Mouse (Mus musculus) MEL (cell line): ENCODE data around the gene Myo10. TPM values are rescaled to one million over a fixed set of nuclear protein-coding genes. Genes with fewer than 3 reads are reported as not detected.

Experiments
- DNase-seq: peaks from one replicate; pipeline ENCODE4 v3.0.0; 2011; ENCODE audit warnings: low read depth, low spot score
- H3K27ac ChIP-seq: 2 replicates; pipeline ENCODE4 v1.5.1; 2012; ENCODE audit warnings: low read depth, mild to moderate bottlenecking, control low read depth, low read length, moderate library complexity; ENCODE audit not compliant: control insufficient read depth
- H3K27me3 ChIP-seq, 2 experiments: fragments of 150-350 bp in 1 of 2; sonication (generic) in 1 of 2; 2 replicates each; pipeline ENCODE4 v1.6.1; 2012; ENCODE audit warnings: low read length in 2 of 2, mild to moderate bottlenecking in 2 of 2, improper control_type of control experiment in 1 of 2, moderate library complexity in 1 of 2; ENCODE audit not compliant: insufficient read depth in 2 of 2, control insufficient read depth in 1 of 2
- H3K36me3 ChIP-seq, 2 experiments: 2 replicates each; pipeline ENCODE4 v1.6.1; 2012 to 2014; ENCODE audit warnings: low read length in 2 of 2, improper control_type of control experiment in 1 of 2, inconsistent platforms in 1 of 2, mild to moderate bottlenecking in 1 of 2; ENCODE audit not compliant: insufficient read depth in 2 of 2, control insufficient read depth in 1 of 2
- H3K4me1 ChIP-seq, 2 experiments: fragments of 150-350 bp in 1 of 2; sonication (generic) in 1 of 2; 2 replicates each; pipeline ENCODE4 v1.6.1; 2012; ENCODE audit warnings: low read length in 2 of 2, improper control_type of control experiment in 1 of 2, mild to moderate bottlenecking in 1 of 2; ENCODE audit not compliant: insufficient read depth in 2 of 2, control insufficient read depth in 1 of 2
- H3K4me3 ChIP-seq, 2 experiments: fragments of 150-350 bp in 1 of 2; sonication (generic) in 1 of 2; 2 replicates each; pipeline ENCODE4 v1.5.1; 2012; ENCODE audit warnings: low read depth in 2 of 2, low read length in 2 of 2, mild to moderate bottlenecking in 2 of 2, moderate library complexity in 2 of 2, control low read depth in 1 of 2, improper control_type of control experiment in 1 of 2; ENCODE audit not compliant: control insufficient read depth in 1 of 2, insufficient read depth in 1 of 2
- H3K79me2 ChIP-seq: 2 replicates; pipeline ENCODE4 v1.6.1; 2012; ENCODE audit warnings: mild to moderate bottlenecking, low read length, moderate library complexity; ENCODE audit not compliant: control insufficient read depth, poor library complexity, insufficient read depth
- H3K9ac ChIP-seq: 2 replicates; pipeline ENCODE4 v1.6.1; 2012; ENCODE audit warnings: low read depth, mild to moderate bottlenecking, control low read depth, low read length, moderate library complexity; ENCODE audit not compliant: control insufficient read depth, poor library complexity, severe bottlenecking
- H3K9me3 ChIP-seq: fragments of 150-350 bp; sonication (generic); replicated peaks from 2 replicates; pipeline ENCODE4 v1.6.1; 2012; ENCODE audit warnings: mild to moderate bottlenecking, low read length, improper control_type of control experiment, moderate library complexity; ENCODE audit not compliant: insufficient read depth
- BHLHE40 ChIP-seq: IDR thresholded peaks from 2 replicates; pipeline ENCODE4 v1.6.1; 2012; ENCODE audit warnings: low read depth, mild to moderate bottlenecking, inconsistent platforms, low read length, improper control_type of control experiment, borderline replicate concordance
- CHD2 ChIP-seq: IDR thresholded peaks from 2 replicates; pipeline ENCODE4 v1.6.1; 2011; ENCODE audit warnings: low read length, improper control_type of control experiment
- E2F4 ChIP-seq: IDR thresholded peaks from 2 replicates; pipeline ENCODE4 v1.6.1; 2011; ENCODE audit warnings: low read depth, low read length, improper control_type of control experiment, borderline replicate concordance
- ELF1 ChIP-seq: IDR thresholded peaks from 2 replicates; pipeline ENCODE4 v1.6.1; 2014; ENCODE audit warnings: low read depth, mild to moderate bottlenecking, inconsistent platforms, low read length, improper control_type of control experiment, moderate library complexity
- EP300 ChIP-seq, 2 experiments: IDR thresholded peaks; 2 replicates each; pipeline ENCODE4 v1.6.1; 2011; ENCODE audit warnings: improper control_type of control experiment in 2 of 2, low read length in 2 of 2, low read depth in 1 of 2, mild to moderate bottlenecking in 1 of 2
- GATA1 ChIP-seq: IDR thresholded peaks from 2 replicates; pipeline ENCODE4 v1.6.1; 2011; ENCODE audit warnings: low read depth, low read length, improper control_type of control experiment
- HCFC1 ChIP-seq: IDR thresholded peaks from 2 replicates; pipeline ENCODE4 v1.6.1; 2012; ENCODE audit warnings: low read depth, mild to moderate bottlenecking, inconsistent platforms, low read length, improper control_type of control experiment, moderate library complexity
- JUND ChIP-seq: IDR thresholded peaks from 2 replicates; pipeline ENCODE4 v1.6.1; 2011; ENCODE audit warnings: low read depth, mild to moderate bottlenecking, improper control_type of control experiment, low read length
- KAT2A ChIP-seq: conservative IDR thresholded peaks from 2 replicates; pipeline ENCODE4 v1.6.1; 2012; ENCODE audit warnings: low read depth, low read length, improper control_type of control experiment, inconsistent platforms
- MAZ ChIP-seq: IDR thresholded peaks from 2 replicates; pipeline ENCODE4 v1.6.1; 2012; ENCODE audit warnings: low read depth, mild to moderate bottlenecking, inconsistent platforms, low read length, improper control_type of control experiment
- MEF2A ChIP-seq: IDR thresholded peaks from 2 replicates; pipeline ENCODE4 v1.6.1; 2014; ENCODE audit warnings: low read depth, mild to moderate bottlenecking, inconsistent platforms, low read length, improper control_type of control experiment; ENCODE audit not compliant: poor library complexity, insufficient replicate concordance, severe bottlenecking; ENCODE audit errors: extremely low read depth
- MXI1 ChIP-seq: IDR thresholded peaks from 2 replicates; pipeline ENCODE4 v1.6.1; 2011; ENCODE audit warnings: mild to moderate bottlenecking, low read depth, low read length, improper control_type of control experiment
- NELFE ChIP-seq: IDR thresholded peaks from 2 replicates; pipeline ENCODE4 v1.6.1; 2011; ENCODE audit warnings: low read depth, low read length, improper control_type of control experiment
- NRF1 ChIP-seq: IDR thresholded peaks from 2 replicates; pipeline ENCODE4 v1.6.1; 2014; ENCODE audit warnings: low read depth, mild to moderate bottlenecking, inconsistent platforms, low read length, improper control_type of control experiment, moderate library complexity; ENCODE audit not compliant: poor library complexity, insufficient read depth, severe bottlenecking
- POLR2A ChIP-seq, 2 experiments: IDR thresholded peaks; 2 replicates each; pipeline ENCODE4 v1.6.1; 2011 to 2012; ENCODE audit warnings: low read length in 2 of 2, mild to moderate bottlenecking in 2 of 2, control low read depth in 1 of 2, improper control_type of control experiment in 1 of 2, low read depth in 1 of 2, moderate library complexity in 1 of 2; ENCODE audit not compliant: control insufficient read depth in 1 of 2, insufficient read depth in 1 of 2, poor library complexity in 1 of 2
- RAD21 ChIP-seq: IDR thresholded peaks from 2 replicates; pipeline ENCODE4 v1.6.1; 2011; ENCODE audit warnings: mild to moderate bottlenecking, low read depth, low read length, improper control_type of control experiment
- RCOR1 ChIP-seq: IDR thresholded peaks from 2 replicates; pipeline ENCODE4 v1.6.1; 2012; ENCODE audit warnings: low read depth, mild to moderate bottlenecking, inconsistent platforms, low read length, improper control_type of control experiment
- SMC3 ChIP-seq: IDR thresholded peaks from 2 replicates; pipeline ENCODE4 v1.6.1; 2011; ENCODE audit warnings: low read depth, low read length, improper control_type of control experiment
- TAL1 ChIP-seq: IDR thresholded peaks from 2 replicates; pipeline ENCODE4 v1.6.1; 2012; ENCODE audit warnings: mild to moderate bottlenecking, inconsistent platforms, low read length, moderate library complexity, mixed read lengths
- TBP ChIP-seq: IDR thresholded peaks from 2 replicates; pipeline ENCODE4 v1.8.0; 2011; ENCODE audit warnings: low read depth, low read length, improper control_type of control experiment
- TCF12 ChIP-seq: IDR thresholded peaks from 2 replicates; pipeline ENCODE4 v1.6.1; 2014; ENCODE audit warnings: low read depth, mild to moderate bottlenecking, inconsistent platforms, low read length, improper control_type of control experiment, moderate library complexity
- USF1 ChIP-seq: IDR thresholded peaks from 2 replicates; pipeline ENCODE4 v1.6.1; 2014; ENCODE audit warnings: low read depth, mild to moderate bottlenecking, inconsistent platforms, low read length, improper control_type of control experiment, moderate library complexity
- USF2 ChIP-seq, 2 experiments: IDR thresholded peaks; 2 replicates each; pipeline ENCODE4 v1.6.1; 2011 to 2012; ENCODE audit warnings: improper control_type of control experiment in 2 of 2, low read length in 2 of 2, borderline replicate concordance in 1 of 2, inconsistent platforms in 1 of 2, low read depth in 1 of 2, mild to moderate bottlenecking in 1 of 2; ENCODE audit not compliant: insufficient read depth in 1 of 2
- ZKSCAN1 ChIP-seq: IDR thresholded peaks from 2 replicates; pipeline ENCODE4 v1.6.1; 2012; ENCODE audit warnings: low read depth, mild to moderate bottlenecking, inconsistent platforms, low read length, improper control_type of control experiment, moderate library complexity
- polyA plus RNA-seq, 2 experiments: library from polyadenylated mRNA; stranded (reverse) in 1 of 2; unstranded in 1 of 2; fragments of >175 nt in 1 of 2; fragments of >200 nt in 1 of 2; gene quantifications; 2 replicates each; pipeline versions ENCODE4 v1.2.1 to v1.2.4; 2012; ENCODE audit warnings: low replicate concordance in 2 of 2, low read depth in 1 of 2; ENCODE audit not compliant: insufficient read length in 2 of 2, insufficient read depth in 1 of 2, missing spikeins in 1 of 2
- total RNA-seq: library from RNA; depleted of rRNA; stranded (reverse); fragments of 300-350 nt; gene quantifications from 2 replicates; pipeline ENCODE4 v1.2.3, GENCODE M21; 2012

The Myo10 gene
- total and polyA plus RNA-seq, 3 experiments, result 0.01 TPM; not detected in 2

DNA sequence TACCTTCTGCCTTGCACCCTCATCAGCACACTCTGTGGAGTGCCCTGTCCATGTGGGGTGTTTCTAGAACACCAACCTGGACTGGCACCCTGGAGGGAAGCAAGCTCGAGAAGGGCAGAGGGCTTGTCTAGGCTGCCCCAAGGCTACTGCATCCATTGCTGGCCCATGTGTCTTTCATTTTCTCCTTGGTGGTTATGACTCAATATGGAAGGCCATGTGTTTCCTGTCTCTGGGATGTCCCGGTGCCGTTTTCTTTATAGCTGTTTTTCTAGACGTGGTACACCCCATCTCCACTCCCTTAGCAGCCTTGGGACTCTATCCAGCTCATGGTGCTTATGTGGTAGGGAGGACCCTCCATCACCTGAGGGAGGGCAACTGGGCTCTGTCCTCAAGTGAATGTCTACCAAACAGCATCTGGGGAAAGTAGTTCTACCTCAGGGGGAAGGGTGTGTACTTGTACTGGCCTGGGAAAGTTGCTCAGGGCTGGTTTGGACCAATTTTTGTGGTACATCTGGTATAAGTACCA is 76.8 kb downstream of the Myo10 start:
- H3K9ac ChIP-seq, result no peak overlapping the region
- no peaks in the 10 kb centered on the region for H3K9me3 ChIP-seq
- no peaks in the 10 kb centered on the region for H3K27me3 ChIP-seq
- no peak for DNase-seq
- H3K27ac ChIP-seq, result no peak overlapping the region
- TF ChIP-seq ELF1, result no peak
- no peak for TF ChIP-seq E2F4
- TF ChIP-seq NELFE, result no peak
- TF ChIP-seq TAL1, result no peak
- no peak for TF ChIP-seq MAZ
- no peak for TF ChIP-seq MXI1
- TF ChIP-seq RCOR1, result no peak
- TF ChIP-seq MEF2A, result no peak
- no peak for TF ChIP-seq JUND
- TF ChIP-seq USF2 (IDR thresholded peaks at IDR 0.05; ENCODE audit: borderline replicate concordance in 1 of 2, insufficient read depth in 1 of 2, low read depth in 1 of 2, low read length in 2 of 2), result no peak
- TF ChIP-seq RAD21, result no peak
- no peak for TF ChIP-seq EP300 (IDR thresholded peaks at IDR 0.05; ENCODE audit: low read depth in 1 of 2, low read length in 2 of 2)
- TF ChIP-seq CHD2, result no peak
- no peak for TF ChIP-seq KAT2A
- TF ChIP-seq ZKSCAN1, result no peak
- TF ChIP-seq TCF12, result no peak
- TF ChIP-seq TBP, result no peak
- TF ChIP-seq SMC3, result no peak
- no peak for TF ChIP-seq POLR2A (IDR thresholded peaks at IDR 0.05; ENCODE audit: control insufficient read depth in 1 of 2, insufficient read depth in 1 of 2, low read depth in 1 of 2, low read length in 2 of 2, poor library complexity in 1 of 2)
- TF ChIP-seq HCFC1, result no peak
- no peaks in the 10 kb centered on the region for H3K36me3 ChIP-seq
- no peaks in the 10 kb centered on the region for H3K4me1 ChIP-seq
- no peak overlapping the region for H3K4me3 ChIP-seq
- no peaks in the 10 kb centered on the region for H3K79me2 ChIP-seq

DNA sequence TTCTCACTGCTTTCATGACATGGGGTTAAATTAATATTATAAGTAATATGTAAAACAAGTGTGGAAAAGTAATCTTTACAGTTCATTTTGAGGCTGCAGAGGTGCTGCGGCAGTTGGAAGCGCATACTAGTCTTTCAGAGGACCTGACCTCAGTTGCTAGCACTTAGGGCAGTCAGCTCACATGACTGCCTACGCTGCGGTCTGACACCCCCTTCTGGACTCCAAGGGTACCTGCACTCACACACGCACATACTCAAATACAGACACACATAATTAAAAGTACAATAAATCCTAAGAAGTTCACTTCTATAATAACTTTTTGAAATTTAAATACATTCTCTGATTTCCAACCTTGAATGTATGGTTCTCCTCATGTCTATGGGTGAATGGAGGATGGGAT is 80.3 kb downstream of the Myo10 start:
- no peak overlapping the region for H3K4me3 ChIP-seq
- no peak overlapping the region for H3K27ac ChIP-seq
- TF ChIP-seq GATA1 (no peak), TBP (no peak), NRF1 (no peak), JUND (no peak), TAL1 (no peak), KAT2A (no peak), BHLHE40 (no peak), USF1 (no peak)
- TF ChIP-seq, all 39 proteins: peak for 0
- Histone ChIP-seq H3K79me2 (no peaks in the 10 kb centered on the region), H3K27me3 (no peaks in the 10 kb centered on the region), H3K4me1 (no peaks in the 10 kb centered on the region), H3K9ac (no peak overlapping the region), H3K9me3 (no peaks in the 10 kb centered on the region), H3K36me3 (no peaks in the 10 kb centered on the region)
- no peak for DNase-seq
